Mouse (Mus musculus) mouse embryonic stem cell (cell line): ENCODE results near the gene Ino80e.
"Not testable (repeated sequence)": the region's sequence is repeated elsewhere in the genome, so short reads cannot be mapped to it uniquely, and the experiment has no call there.

ENCODE experiments used
- in situ Hi-C, 2 experiments: fragments of 300-500 bp; cut with MboI; formaldehyde crosslinking; loops; 1 replicate in 1 of 2; 3 replicates in 1 of 2; pipeline ENCODE4 v1.14.3; 2019 to 2020; ENCODE audit warnings: low sequenced_read_pairs in 2 of 2, low pct_unique_long_range_greater_than_20kb in 1 of 2, mixed read lengths in 1 of 2; ENCODE audit not compliant: unreplicated experiment in 1 of 2

The Ino80e gene

GRCm38 (mm10) chr7:126862147-126862784, at the start of gene Ino80e:
Gene Ino80e, minus strand, starts transcription at chr7:126862377.
- in situ Hi-C loops = no loop called here

- in situ Hi-C loops = no loop called here
Observed at GRCm38 (mm10) chr7:126905590-126905989, 43.4 kb upstream of the Ino80e start.

- in situ Hi-C loops = not testable (repeated sequence)
Observed at GRCm38 (mm10) chr7:126899781-126900180, 37.6 kb upstream of the Ino80e start.

- in situ Hi-C loops = no loop called here
Observed at GRCm38 (mm10) chr7:126898102-126898990, 36.2 kb upstream of the Ino80e start.

GRCm38 (mm10) chr7:126897390-126898101, 35.4 kb upstream of the Ino80e start:
- in situ Hi-C loops = no loop called here

GRCm38 (mm10) chr7:126896912-126897311, 34.7 kb upstream of the Ino80e start:
- in situ Hi-C loops = no loop called here

GRCm38 (mm10) chr7:126888852-126889251, 26.7 kb upstream of the Ino80e start:
- in situ Hi-C loops = no loop called here

- in situ Hi-C loops = no loop called here
Observed at GRCm38 (mm10) chr7:126887281-126887680, 25.1 kb upstream of the Ino80e start.

GRCm38 (mm10) chr7:126884286-126885164, 22.3 kb upstream of the Ino80e start, which contains the start of gene Taok2:
Gene Taok2, minus strand, starts transcription at chr7:126884703.
- in situ Hi-C loops = no loop called here

- in situ Hi-C loops = no loop called here
Observed at GRCm38 (mm10) chr7:126883731-126884181, 21.6 kb upstream of the Ino80e start.

GRCm38 (mm10) chr7:126881040-126881439, 18.9 kb upstream of the Ino80e start:
- in situ Hi-C loops = no loop called here

- in situ Hi-C loops = no loop called here
Observed at GRCm38 (mm10) chr7:126877239-126877638, 15.1 kb upstream of the Ino80e start.

- in situ Hi-C loops = no loop called here
Observed at GRCm38 (mm10) chr7:126870520-126870891, 8.3 kb upstream of the Ino80e start.

GRCm38 (mm10) chr7:126869780-126870519, 7.8 kb upstream of the Ino80e start:
- in situ Hi-C loops = no loop called here

GRCm38 (mm10) chr7:126868003-126868402, 5.8 kb upstream of the Ino80e start:
- in situ Hi-C loops = no loop called here

- in situ Hi-C loops = no loop called here
Observed at GRCm38 (mm10) chr7:126867534-126867933, 5.4 kb upstream of the Ino80e start.

GRCm38 (mm10) chr7:126863791-126864190, 1.6 kb upstream of the Ino80e start:
- in situ Hi-C loops = no loop called here
